Mouse (Mus musculus) MEL (cell line): ENCODE data around the gene Zfp771. TPM values are rescaled to one million over a fixed set of nuclear protein-coding genes. Genes with fewer than 3 reads are reported as not detected.

Source experiments
- DNase-seq: peaks from one replicate; pipeline ENCODE4 v3.0.0; 2011; ENCODE audit warnings: low read depth, low spot score
- H3K27ac ChIP-seq: 2 replicates; pipeline ENCODE4 v1.5.1; 2012; ENCODE audit warnings: low read depth, mild to moderate bottlenecking, control low read depth, low read length, moderate library complexity; ENCODE audit not compliant: control insufficient read depth
- H3K27me3 ChIP-seq, 2 experiments: fragments of 150-350 bp in 1 of 2; sonication (generic) in 1 of 2; 2 replicates each; pipeline ENCODE4 v1.6.1; 2012; ENCODE audit warnings: low read length in 2 of 2, mild to moderate bottlenecking in 2 of 2, improper control_type of control experiment in 1 of 2, moderate library complexity in 1 of 2; ENCODE audit not compliant: insufficient read depth in 2 of 2, control insufficient read depth in 1 of 2
- H3K36me3 ChIP-seq, 2 experiments: 2 replicates each; pipeline ENCODE4 v1.6.1; 2012 to 2014; ENCODE audit warnings: low read length in 2 of 2, improper control_type of control experiment in 1 of 2, inconsistent platforms in 1 of 2, mild to moderate bottlenecking in 1 of 2; ENCODE audit not compliant: insufficient read depth in 2 of 2, control insufficient read depth in 1 of 2
- H3K4me1 ChIP-seq, 2 experiments: fragments of 150-350 bp in 1 of 2; sonication (generic) in 1 of 2; 2 replicates each; pipeline ENCODE4 v1.6.1; 2012; ENCODE audit warnings: low read length in 2 of 2, improper control_type of control experiment in 1 of 2, mild to moderate bottlenecking in 1 of 2; ENCODE audit not compliant: insufficient read depth in 2 of 2, control insufficient read depth in 1 of 2
- H3K4me3 ChIP-seq, 2 experiments: fragments of 150-350 bp in 1 of 2; sonication (generic) in 1 of 2; 2 replicates each; pipeline ENCODE4 v1.5.1; 2012; ENCODE audit warnings: low read depth in 2 of 2, low read length in 2 of 2, mild to moderate bottlenecking in 2 of 2, moderate library complexity in 2 of 2, control low read depth in 1 of 2, improper control_type of control experiment in 1 of 2; ENCODE audit not compliant: control insufficient read depth in 1 of 2, insufficient read depth in 1 of 2
- H3K79me2 ChIP-seq: 2 replicates; pipeline ENCODE4 v1.6.1; 2012; ENCODE audit warnings: mild to moderate bottlenecking, low read length, moderate library complexity; ENCODE audit not compliant: control insufficient read depth, poor library complexity, insufficient read depth
- H3K9ac ChIP-seq: 2 replicates; pipeline ENCODE4 v1.6.1; 2012; ENCODE audit warnings: low read depth, mild to moderate bottlenecking, control low read depth, low read length, moderate library complexity; ENCODE audit not compliant: control insufficient read depth, poor library complexity, severe bottlenecking
- H3K9me3 ChIP-seq: fragments of 150-350 bp; sonication (generic); replicated peaks from 2 replicates; pipeline ENCODE4 v1.6.1; 2012; ENCODE audit warnings: mild to moderate bottlenecking, low read length, improper control_type of control experiment, moderate library complexity; ENCODE audit not compliant: insufficient read depth
- BHLHE40 ChIP-seq: IDR thresholded peaks from 2 replicates; pipeline ENCODE4 v1.6.1; 2012; ENCODE audit warnings: low read depth, mild to moderate bottlenecking, inconsistent platforms, low read length, improper control_type of control experiment, borderline replicate concordance
- E2F4 ChIP-seq: IDR thresholded peaks from 2 replicates; pipeline ENCODE4 v1.6.1; 2011; ENCODE audit warnings: low read depth, low read length, improper control_type of control experiment, borderline replicate concordance
- ELF1 ChIP-seq: IDR thresholded peaks from 2 replicates; pipeline ENCODE4 v1.6.1; 2014; ENCODE audit warnings: low read depth, mild to moderate bottlenecking, inconsistent platforms, low read length, improper control_type of control experiment, moderate library complexity
- EP300 ChIP-seq, 2 experiments: IDR thresholded peaks; 2 replicates each; pipeline ENCODE4 v1.6.1; 2011; ENCODE audit warnings: improper control_type of control experiment in 2 of 2, low read length in 2 of 2, low read depth in 1 of 2, mild to moderate bottlenecking in 1 of 2
- GABPA ChIP-seq: IDR thresholded peaks from 2 replicates; pipeline ENCODE4 v1.6.1; 2012; ENCODE audit warnings: low read depth, mild to moderate bottlenecking, inconsistent platforms, low read length, improper control_type of control experiment, moderate library complexity
- HCFC1 ChIP-seq: IDR thresholded peaks from 2 replicates; pipeline ENCODE4 v1.6.1; 2012; ENCODE audit warnings: low read depth, mild to moderate bottlenecking, inconsistent platforms, low read length, improper control_type of control experiment, moderate library complexity
- KAT2A ChIP-seq: conservative IDR thresholded peaks from 2 replicates; pipeline ENCODE4 v1.6.1; 2012; ENCODE audit warnings: low read depth, low read length, improper control_type of control experiment, inconsistent platforms
- MAFK ChIP-seq: IDR thresholded peaks from 2 replicates; pipeline ENCODE4 v1.6.1; 2011; ENCODE audit warnings: low read depth, mild to moderate bottlenecking, low read length, improper control_type of control experiment, borderline replicate concordance
- MAX ChIP-seq: IDR thresholded peaks from 2 replicates; pipeline ENCODE4 v1.6.1; 2011; ENCODE audit warnings: low read length, improper control_type of control experiment
- MAZ ChIP-seq: IDR thresholded peaks from 2 replicates; pipeline ENCODE4 v1.6.1; 2012; ENCODE audit warnings: low read depth, mild to moderate bottlenecking, inconsistent platforms, low read length, improper control_type of control experiment
- MEF2A ChIP-seq: IDR thresholded peaks from 2 replicates; pipeline ENCODE4 v1.6.1; 2014; ENCODE audit warnings: low read depth, mild to moderate bottlenecking, inconsistent platforms, low read length, improper control_type of control experiment; ENCODE audit not compliant: poor library complexity, insufficient replicate concordance, severe bottlenecking; ENCODE audit errors: extremely low read depth
- MXI1 ChIP-seq: IDR thresholded peaks from 2 replicates; pipeline ENCODE4 v1.6.1; 2011; ENCODE audit warnings: mild to moderate bottlenecking, low read depth, low read length, improper control_type of control experiment
- MYC ChIP-seq: IDR thresholded peaks from 2 replicates; pipeline ENCODE4 v1.6.1; 2011; ENCODE audit warnings: low read depth, mild to moderate bottlenecking, low read length, improper control_type of control experiment, moderate library complexity
- NELFE ChIP-seq: IDR thresholded peaks from 2 replicates; pipeline ENCODE4 v1.6.1; 2011; ENCODE audit warnings: low read depth, low read length, improper control_type of control experiment
- POLR2A ChIP-seq, 2 experiments: IDR thresholded peaks; 2 replicates each; pipeline ENCODE4 v1.6.1; 2011 to 2012; ENCODE audit warnings: low read length in 2 of 2, mild to moderate bottlenecking in 2 of 2, control low read depth in 1 of 2, improper control_type of control experiment in 1 of 2, low read depth in 1 of 2, moderate library complexity in 1 of 2; ENCODE audit not compliant: control insufficient read depth in 1 of 2, insufficient read depth in 1 of 2, poor library complexity in 1 of 2
- POLR2AphosphoS2 ChIP-seq: IDR thresholded peaks from 2 replicates; pipeline ENCODE4 v1.6.1; 2011; ENCODE audit warnings: low read length, improper control_type of control experiment
- POLR2AphosphoS5 ChIP-seq: IDR thresholded peaks from 2 replicates; pipeline ENCODE4 v1.6.1; 2012; ENCODE audit warnings: low read depth, borderline replicate concordance, mild to moderate bottlenecking, inconsistent platforms, low read length, moderate library complexity, mixed read lengths
- RAD21 ChIP-seq: IDR thresholded peaks from 2 replicates; pipeline ENCODE4 v1.6.1; 2011; ENCODE audit warnings: mild to moderate bottlenecking, low read depth, low read length, improper control_type of control experiment
- RCOR1 ChIP-seq: IDR thresholded peaks from 2 replicates; pipeline ENCODE4 v1.6.1; 2012; ENCODE audit warnings: low read depth, mild to moderate bottlenecking, inconsistent platforms, low read length, improper control_type of control experiment
- SMC3 ChIP-seq: IDR thresholded peaks from 2 replicates; pipeline ENCODE4 v1.6.1; 2011; ENCODE audit warnings: low read depth, low read length, improper control_type of control experiment
- TCF12 ChIP-seq: IDR thresholded peaks from 2 replicates; pipeline ENCODE4 v1.6.1; 2014; ENCODE audit warnings: low read depth, mild to moderate bottlenecking, inconsistent platforms, low read length, improper control_type of control experiment, moderate library complexity
- UBTF ChIP-seq: IDR thresholded peaks from 2 replicates; pipeline ENCODE4 v1.6.1; 2012; ENCODE audit warnings: low read depth, mild to moderate bottlenecking, inconsistent platforms, low read length, improper control_type of control experiment, moderate library complexity, borderline replicate concordance; ENCODE audit not compliant: insufficient read depth
- USF1 ChIP-seq: IDR thresholded peaks from 2 replicates; pipeline ENCODE4 v1.6.1; 2014; ENCODE audit warnings: low read depth, mild to moderate bottlenecking, inconsistent platforms, low read length, improper control_type of control experiment, moderate library complexity
- USF2 ChIP-seq, 2 experiments: IDR thresholded peaks; 2 replicates each; pipeline ENCODE4 v1.6.1; 2011 to 2012; ENCODE audit warnings: improper control_type of control experiment in 2 of 2, low read length in 2 of 2, borderline replicate concordance in 1 of 2, inconsistent platforms in 1 of 2, low read depth in 1 of 2, mild to moderate bottlenecking in 1 of 2; ENCODE audit not compliant: insufficient read depth in 1 of 2
- ZC3H11A ChIP-seq: IDR thresholded peaks from 2 replicates; pipeline ENCODE4 v1.6.1; 2012; ENCODE audit warnings: low read depth, mild to moderate bottlenecking, inconsistent platforms, low read length, improper control_type of control experiment
- ZKSCAN1 ChIP-seq: IDR thresholded peaks from 2 replicates; pipeline ENCODE4 v1.6.1; 2012; ENCODE audit warnings: low read depth, mild to moderate bottlenecking, inconsistent platforms, low read length, improper control_type of control experiment, moderate library complexity
- ZMIZ1 ChIP-seq: IDR thresholded peaks from 2 replicates; pipeline ENCODE4 v1.6.1; 2012; ENCODE audit warnings: low read depth, mild to moderate bottlenecking, inconsistent platforms, low read length, improper control_type of control experiment, moderate library complexity
- ZNF384 ChIP-seq: IDR thresholded peaks from 2 replicates; pipeline ENCODE4 v1.6.1; 2012; ENCODE audit warnings: low read depth, mild to moderate bottlenecking, inconsistent platforms, low read length, improper control_type of control experiment
- polyA plus RNA-seq, 2 experiments: library from polyadenylated mRNA; stranded (reverse) in 1 of 2; unstranded in 1 of 2; fragments of >175 nt in 1 of 2; fragments of >200 nt in 1 of 2; gene quantifications; 2 replicates each; pipeline versions ENCODE4 v1.2.1 to v1.2.4; 2012; ENCODE audit warnings: low replicate concordance in 2 of 2, low read depth in 1 of 2; ENCODE audit not compliant: insufficient read length in 2 of 2, insufficient read depth in 1 of 2, missing spikeins in 1 of 2
- total RNA-seq: library from RNA; depleted of rRNA; stranded (reverse); fragments of 300-350 nt; gene quantifications from 2 replicates; pipeline ENCODE4 v1.2.3, GENCODE M21; 2012

Gene Zfp771
- total and polyA plus RNA-seq, 3 experiments: 33.4 to 58.3 TPM; not detected in 1

GRCm38 (mm10) chr7:127217901-127218642 is 26.0 kb upstream of the Zfp771 start:
- peak overlapping the region; percentile 32 to 34 for H3K4me3 ChIP-seq
- peak; percentile 75 for DNase-seq
- peak overlapping the region; percentile 67 for H3K9ac ChIP-seq
- H3K4me1 ChIP-seq: peaks cover 23 to 39% of the 10 kb centered on the region in 2 experiments
- peaks cover 0 to 21% of the 10 kb centered on the region in 2 experiments; a peak in 2 of 4 replicates for H3K36me3 ChIP-seq
- peak; percentile 13 to 38; a peak in 1 of 4 replicates for TF ChIP-seq POLR2A (IDR thresholded peaks at IDR 0.05; ENCODE audit: control insufficient read depth in 1 of 2, insufficient read depth in 1 of 2, low read depth in 1 of 2, low read length in 2 of 2, poor library complexity in 1 of 2)
- no peak for TF ChIP-seq MAFK
- TF ChIP-seq MAZ: peak; percentile 84; the same call in 1 of the 2 replicates
- TF ChIP-seq HCFC1: 0 out of 2 replicates have a peak, but pooled peaks have one; percentile 12
- H3K27ac ChIP-seq: peak overlapping the region; percentile 91
- H3K27me3 ChIP-seq: no peaks in the 10 kb centered on the region
- peaks cover 3% of the 10 kb centered on the region for H3K79me2 ChIP-seq
- no peaks in the 10 kb centered on the region for H3K9me3 ChIP-seq

GRCm38 (mm10) chr7:127218670-127219069 is 25.4 kb upstream of the Zfp771 start:
- Histone ChIP-seq H3K9ac (peak overlapping the region; percentile 67), H3K27ac (peak overlapping the region; percentile 91), H3K4me1 (peaks cover 23 to 37% of the 10 kb centered on the region in 2 experiments), H3K27me3 (no peaks in the 10 kb centered on the region), H3K79me2 (peaks cover 3% of the 10 kb centered on the region), H3K9me3 (no peaks in the 10 kb centered on the region), H3K4me3 (peak overlapping the region; percentile 32 to 34; a peak in 3 of 4 replicates), H3K36me3 (peaks cover 0 to 20% of the 10 kb centered on the region in 2 experiments; a peak in 2 of 4 replicates)
- DNase-seq: peak; percentile 82
- no peak for TF ChIP-seq MEF2A
- TF ChIP-seq HCFC1: no peak
- TF ChIP-seq POLR2AphosphoS5: no peak
- TF ChIP-seq RAD21: no peak
- TF ChIP-seq GABPA: no peak
- TF ChIP-seq ZMIZ1: peak; percentile 32; the same call in 1 of the 2 replicates
- TF ChIP-seq MXI1: 0 out of 2 replicates have a peak, but pooled peaks have one; percentile 44
- 0 out of 2 replicates have a peak, but pooled peaks have one; percentile 35 for TF ChIP-seq MAFK
- peak; percentile 96 for TF ChIP-seq ZNF384
- TF ChIP-seq USF1: no peak
- TF ChIP-seq POLR2AphosphoS2: no peak
- TF ChIP-seq BHLHE40: no peak
- TF ChIP-seq NELFE: peak; percentile 30; the same call in 1 of the 2 replicates
- TF ChIP-seq MAZ: 0 out of 2 replicates have a peak, but pooled peaks have one; percentile 10
- TF ChIP-seq RCOR1: no peak
- no peak for TF ChIP-seq UBTF
- TF ChIP-seq ZC3H11A: no peak
- peak; percentile 59; the same call in 1 of the 2 replicates for TF ChIP-seq MYC
- no peak for TF ChIP-seq E2F4
- TF ChIP-seq ZKSCAN1: 0 out of 2 replicates have a peak, but pooled peaks have one; percentile 11
- peak; percentile 64; the same call in 1 of the 2 replicates for TF ChIP-seq TCF12
- TF ChIP-seq USF2 (IDR thresholded peaks at IDR 0.05; ENCODE audit: borderline replicate concordance in 1 of 2, insufficient read depth in 1 of 2, low read depth in 1 of 2, low read length in 2 of 2): no peak
- no peak for TF ChIP-seq ELF1
- TF ChIP-seq MAX: peak; percentile 82
- peak; percentile 74 to 87 for TF ChIP-seq EP300 (IDR thresholded peaks at IDR 0.05; ENCODE audit: low read depth in 1 of 2, low read length in 2 of 2)
- no peak for TF ChIP-seq SMC3
- TF ChIP-seq KAT2A: no peak
